Mouse (Mus musculus): ENCODE results near the gene Lhx5. TPM values are rescaled to one million over a fixed set of nuclear protein-coding genes. Genes with fewer than 3 reads are reported as not detected.

The Lhx5 gene
- polyA plus RNA-seq, 1 experiment = not detected

- no peak overlapping the region for H3K4me3 ChIP-seq (ENCODE audit: insufficient read depth, low read depth, low read length)
- H3K4me1 ChIP-seq (ENCODE audit: control insufficient read depth, insufficient read depth, insufficient read length, low read length) = no peaks in the 10 kb centered on the region
- no peak overlapping the region for H3K27ac ChIP-seq (replicated peaks; ENCODE audit: low read depth, low read length)
Measured at GRCm38 (mm10) chr5:120468336-120468735, 36.8 kb downstream of the Lhx5 start.

GRCm38 (mm10) chr5:120468830-120469229, 37.3 kb downstream of the Lhx5 start:
- H3K4me3 ChIP-seq (ENCODE audit: insufficient read depth, low read depth, low read length) = no peak overlapping the region
- H3K4me1 ChIP-seq (ENCODE audit: control insufficient read depth, insufficient read depth, insufficient read length, low read length) = no peaks in the 10 kb centered on the region
- H3K27ac ChIP-seq (replicated peaks; ENCODE audit: low read depth, low read length) = no peak overlapping the region

- Histone ChIP-seq H3K27ac (replicated peaks; ENCODE audit: low read depth, low read length) (no peak overlapping the region), H3K4me1 (ENCODE audit: control insufficient read depth, insufficient read depth, insufficient read length, low read length) (no peaks in the 10 kb centered on the region), H3K4me3 (ENCODE audit: insufficient read depth, low read depth, low read length) (no peak overlapping the region)
Measured at GRCm38 (mm10) chr5:120471538-120471937, 40.0 kb downstream of the Lhx5 start.

GRCm38 (mm10) chr5:120472770-120473169, 41.3 kb downstream of the Lhx5 start, which contains the start of gene Sdsl:
TSS of gene Sdsl (minus strand) at chr5:120472810.
- no peaks in the 10 kb centered on the region for H3K4me1 ChIP-seq (ENCODE audit: control insufficient read depth, insufficient read depth, insufficient read length, low read length)
- no peak within 1 kb of the TSS for H3K27ac ChIP-seq (replicated peaks; ENCODE audit: low read depth, low read length)
- H3K4me3 ChIP-seq (ENCODE audit: insufficient read depth, low read depth, low read length) = no peak within 1 kb of the TSS

- no peak overlapping the region for H3K27ac ChIP-seq (replicated peaks; ENCODE audit: low read depth, low read length)
- H3K4me3 ChIP-seq (ENCODE audit: insufficient read depth, low read depth, low read length) = no peak overlapping the region
- H3K4me1 ChIP-seq (ENCODE audit: control insufficient read depth, insufficient read depth, insufficient read length, low read length) = no peaks in the 10 kb centered on the region
Measured at GRCm38 (mm10) chr5:120473361-120473760, 41.9 kb downstream of the Lhx5 start.

GRCm38 (mm10) chr5:120475861-120476260, 44.4 kb downstream of the Lhx5 start:
- Histone ChIP-seq H3K4me3 (ENCODE audit: insufficient read depth, low read depth, low read length) (no peak overlapping the region), H3K27ac (replicated peaks; ENCODE audit: low read depth, low read length) (no peak overlapping the region)

GRCm38 (mm10) chr5:120476296-120476695, 44.8 kb downstream of the Lhx5 start, which contains the start of gene Sds:
TSS of gene Sds (plus strand) at chr5:120476526.
- no peaks in the 10 kb centered on the region for H3K4me1 ChIP-seq (ENCODE audit: control insufficient read depth, insufficient read depth, insufficient read length, low read length)
- no peak within 1 kb of the TSS for H3K4me3 ChIP-seq (ENCODE audit: insufficient read depth, low read depth, low read length)
- no peak within 1 kb of the TSS for H3K27ac ChIP-seq (replicated peaks; ENCODE audit: low read depth, low read length)

More at GRCm38 (mm10) chr5:120475861-120476260, 44.4 kb downstream of the Lhx5 start:
- H3K4me1 ChIP-seq (ENCODE audit: control insufficient read depth, insufficient read depth, insufficient read length, low read length) = no peaks in the 10 kb centered on the region

GRCm38 (mm10) chr5:120477993-120478392, 46.5 kb downstream of the Lhx5 start:
- H3K4me1 ChIP-seq (ENCODE audit: control insufficient read depth, insufficient read depth, insufficient read length, low read length) = no peaks in the 10 kb centered on the region
- H3K27ac ChIP-seq (replicated peaks; ENCODE audit: low read depth, low read length) = no peak overlapping the region
- H3K4me3 ChIP-seq (ENCODE audit: insufficient read depth, low read depth, low read length) = no peak overlapping the region

- no peaks in the 10 kb centered on the region for H3K4me1 ChIP-seq (ENCODE audit: control insufficient read depth, insufficient read depth, insufficient read length, low read length)
- no peak overlapping the region for H3K27ac ChIP-seq (replicated peaks; ENCODE audit: low read depth, low read length)
- H3K4me3 ChIP-seq (ENCODE audit: insufficient read depth, low read depth, low read length) = no peak overlapping the region
Measured at GRCm38 (mm10) chr5:120479538-120479937, 48.0 kb downstream of the Lhx5 start.

- Histone ChIP-seq H3K27ac (replicated peaks; ENCODE audit: low read depth, low read length) (no peak overlapping the region), H3K4me1 (ENCODE audit: control insufficient read depth, insufficient read depth, insufficient read length, low read length) (no peaks in the 10 kb centered on the region), H3K4me3 (ENCODE audit: insufficient read depth, low read depth, low read length) (no peak overlapping the region)
Measured at GRCm38 (mm10) chr5:120481205-120481604, 49.7 kb downstream of the Lhx5 start.

- no peak overlapping the region for H3K4me3 ChIP-seq (ENCODE audit: insufficient read depth, low read depth, low read length)
- H3K4me1 ChIP-seq (ENCODE audit: control insufficient read depth, insufficient read depth, insufficient read length, low read length) = no peaks in the 10 kb centered on the region
Measured at GRCm38 (mm10) chr5:120483399-120483798, 51.9 kb downstream of the Lhx5 start.

GRCm38 (mm10) chr5:120487844-120488243, 56.3 kb downstream of the Lhx5 start:
- H3K4me3 ChIP-seq (ENCODE audit: insufficient read depth, low read depth, low read length) = no peak overlapping the region
- H3K4me1 ChIP-seq (ENCODE audit: control insufficient read depth, insufficient read depth, insufficient read length, low read length) = peaks cover 5% of the 10 kb centered on the region
- H3K27ac ChIP-seq (replicated peaks; ENCODE audit: low read depth, low read length) = no peak overlapping the region

More at GRCm38 (mm10) chr5:120483399-120483798, 51.9 kb downstream of the Lhx5 start:
- no peak overlapping the region for H3K27ac ChIP-seq (replicated peaks; ENCODE audit: low read depth, low read length)

GRCm38 (mm10) chr5:120490679-120491192, 59.2 kb downstream of the Lhx5 start:
- H3K4me1 ChIP-seq (ENCODE audit: control insufficient read depth, insufficient read depth, insufficient read length, low read length) = peaks cover 5% of the 10 kb centered on the region
- no peak overlapping the region for H3K4me3 ChIP-seq (ENCODE audit: insufficient read depth, low read depth, low read length)
- no peak overlapping the region for H3K27ac ChIP-seq (replicated peaks; ENCODE audit: low read depth, low read length)

Other genes with a start within 250 kb of the Lhx5 start
- 22.0 and 25.5 TPM in 2 replicates for gene Sdsl, start 41.1 kb downstream of the Lhx5 start, polyA plus RNA-seq (2012; ENCODE audit: insufficient read depth, insufficient read length, missing spikeins)
- not detected in 2 replicates for gene Sds, start 44.8 kb downstream of the Lhx5 start, polyA plus RNA-seq (2012; ENCODE audit: insufficient read depth, insufficient read length, missing spikeins)
- gene Plbd2, start 71.9 kb downstream of the Lhx5 start, polyA plus RNA-seq (2012; ENCODE audit: insufficient read depth, insufficient read length, missing spikeins) = 20.4 and 22.8 TPM in 2 replicates
- 4.3 and 5.7 TPM in 2 replicates for gene Slc8b1, start 79.5 kb downstream of the Lhx5 start, polyA plus RNA-seq (2012; ENCODE audit: insufficient read depth, insufficient read length, missing spikeins)
- gene Tpcn1, start 157.0 kb downstream of the Lhx5 start, polyA plus RNA-seq (2012; ENCODE audit: insufficient read depth, insufficient read length, missing spikeins) = 28.6 and 39.1 TPM in 2 replicates
- gene Iqcd, start 157.3 kb downstream of the Lhx5 start, polyA plus RNA-seq (2012; ENCODE audit: insufficient read depth, insufficient read length, missing spikeins) = not detected in 2 replicates
- gene Rita1, start 180.9 kb downstream of the Lhx5 start, polyA plus RNA-seq (2012; ENCODE audit: insufficient read depth, insufficient read length, missing spikeins) = 11.3 and 15.3 TPM in 2 replicates
- gene Ddx54, start 181.0 kb downstream of the Lhx5 start, polyA plus RNA-seq (2012; ENCODE audit: insufficient read depth, insufficient read length, missing spikeins) = 10.3 and 13.0 TPM in 2 replicates
- gene Cfap73, start 202.5 kb downstream of the Lhx5 start, polyA plus RNA-seq (2012; ENCODE audit: insufficient read depth, insufficient read length, missing spikeins) = not detected in 2 replicates
- not detected in 2 replicates for gene Rasal1, start 217.1 kb downstream of the Lhx5 start, polyA plus RNA-seq (2012; ENCODE audit: insufficient read depth, insufficient read length, missing spikeins)